Mouse (Mus musculus) small intestine, adult 2 months (tissue): ENCODE results near the gene Slc35f5. TPM values are rescaled to one million over a fixed set of nuclear protein-coding genes. Genes with fewer than 3 reads are reported as not detected.
"Not testable (repeated sequence)": the region's sequence is repeated elsewhere in the genome, so short reads cannot be mapped to it uniquely, and the experiment has no call there.

ENCODE experiments used
- H3K27ac ChIP-seq: fragments of 200-500 bp; 2 replicates; pipeline ENCODE4 v1.5.1; 2012; ENCODE audit warnings: low read depth, low read length, control low read depth, inconsistent platforms; ENCODE audit not compliant: insufficient read depth
- H3K27me3 ChIP-seq: fragments of 200-500 bp; 2 replicates; pipeline ENCODE4 v1.6.1; 2012; ENCODE audit warnings: mild to moderate bottlenecking, moderate library complexity, low read length, inconsistent platforms; ENCODE audit not compliant: control insufficient read depth, insufficient read depth
- H3K36me3 ChIP-seq: fragments of 200-500 bp; 2 replicates; pipeline ENCODE4 v1.6.1; 2012; ENCODE audit warnings: mild to moderate bottlenecking, low read length, control low read depth, inconsistent platforms; ENCODE audit not compliant: control insufficient read depth, insufficient read depth
- H3K4me1 ChIP-seq: fragments of 200-500 bp; 2 replicates; pipeline ENCODE4 v1.6.1; 2012; ENCODE audit warnings: low read length, inconsistent platforms, mixed read lengths; ENCODE audit not compliant: control insufficient read depth, insufficient read depth, insufficient read length
- H3K4me3 ChIP-seq: fragments of 200-500 bp; 2 replicates; pipeline ENCODE4 v1.5.1; 2012; ENCODE audit warnings: low read depth, mild to moderate bottlenecking, control low read depth, inconsistent platforms, low read length, moderate library complexity
- CTCF ChIP-seq: fragments of 200-500 bp; IDR thresholded peaks from 2 replicates; pipeline ENCODE4 v1.5.1; 2012; ENCODE audit warnings: low read depth, mild to moderate bottlenecking, control low read depth, inconsistent platforms, low read length, moderate library complexity, mixed read lengths; ENCODE audit not compliant: insufficient replicate concordance, insufficient read length; ENCODE audit errors: extremely low read depth
- POLR2A ChIP-seq: fragments of 200-500 bp; IDR thresholded peaks from 2 replicates; pipeline ENCODE4 v1.6.1; 2012; ENCODE audit warnings: low read depth, mild to moderate bottlenecking, control low read depth, inconsistent platforms, low read length, moderate library complexity
- WGBS: fragments of 180-500 bp; shearing (Covaris S2); methylation state at CpG from one replicate; pipeline ENCODE4 v1.1.7; 2018; 5-methylcytosine and 5-hydroxymethylcytosine counted together
- polyA plus RNA-seq: library from polyadenylated mRNA; depleted of rRNA; stranded (reverse); fragments of >200 nt; gene quantifications from 2 replicates; pipeline ENCODE4 v1.2.3, GENCODE M21; 2012

The Slc35f5 gene
- polyA plus RNA-seq, 1 experiment, result 29.4 TPM

DNA sequence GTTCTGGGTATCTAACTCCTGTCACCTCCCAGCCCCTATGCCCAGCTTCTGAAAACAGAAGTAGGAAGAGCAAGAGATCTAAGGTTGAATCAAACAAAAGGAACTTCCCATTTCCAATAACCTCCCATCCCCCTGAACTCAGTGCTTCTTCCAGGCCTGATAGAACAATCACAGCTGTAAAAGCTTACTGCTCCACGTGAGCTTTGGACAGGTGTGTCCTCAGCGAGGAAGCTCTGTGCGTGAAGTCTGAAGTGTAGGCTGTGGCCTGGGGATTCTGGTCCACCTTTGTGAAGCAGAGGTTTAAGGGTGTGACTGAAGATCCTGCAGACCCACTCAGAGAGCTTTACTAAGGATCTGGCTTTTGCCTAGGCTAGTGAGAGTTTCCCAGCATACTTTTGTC lies 33.0 kb upstream of the Slc35f5 start:
- 22% methylated on average over 3 of the region's 3 CpGs for WGBS
- Histone ChIP-seq H3K27ac (peak overlapping the region; percentile 83), H3K27me3 (no peaks in the 10 kb centered on the region), H3K4me1 (peaks cover 9% of the 10 kb centered on the region; the same call in 1 of the 2 replicates), H3K36me3 (no peaks in the 10 kb centered on the region), H3K4me3 (no peak overlapping the region)
- TF ChIP-seq CTCF, result no peak

DNA sequence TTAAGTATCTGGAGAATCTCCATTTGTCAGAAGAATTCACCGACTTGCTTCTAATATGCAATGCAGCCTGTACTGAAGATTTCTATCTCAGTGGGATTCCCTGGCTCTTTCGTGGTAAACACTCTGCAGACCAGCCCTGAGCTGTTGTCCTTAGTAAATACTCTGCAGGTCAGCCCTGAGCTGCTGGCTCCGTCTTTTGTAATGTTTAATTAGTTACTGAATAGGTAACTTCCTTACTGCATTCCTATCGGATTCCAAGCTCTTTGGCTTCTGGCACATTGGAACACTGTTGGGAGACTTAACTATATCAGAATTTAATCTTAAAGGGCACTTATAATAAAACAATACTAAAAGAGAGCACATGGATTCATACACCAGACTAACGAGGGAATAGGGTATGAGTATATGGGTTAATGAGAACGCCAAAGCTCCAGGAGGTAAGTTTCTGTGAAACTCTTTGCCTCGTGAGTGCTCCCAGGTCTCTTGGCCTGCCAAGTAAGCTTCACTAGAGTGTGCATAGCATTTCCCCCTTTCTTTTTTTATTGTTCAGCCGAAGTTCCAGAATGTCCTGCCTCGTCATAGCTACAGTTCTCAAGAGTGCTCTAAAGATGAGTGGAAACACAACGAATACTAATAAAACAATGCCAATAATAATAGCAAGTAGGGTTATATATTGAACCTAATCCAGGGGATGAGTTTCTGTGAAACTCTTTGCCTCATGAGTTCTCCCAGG lies 27.0 kb upstream of the Slc35f5 start:
- H3K27me3 ChIP-seq, H3K4me3 ChIP-seq, H3K36me3 ChIP-seq: not testable (repeated sequence)
- peaks cover 10% of the 10 kb centered on the region; the same call in 1 of the 2 replicates for H3K4me1 ChIP-seq
- peak overlapping the region; percentile 38 for H3K27ac ChIP-seq
- WGBS, result 33% methylated on average over 10 of the region's 10 CpGs

DNA sequence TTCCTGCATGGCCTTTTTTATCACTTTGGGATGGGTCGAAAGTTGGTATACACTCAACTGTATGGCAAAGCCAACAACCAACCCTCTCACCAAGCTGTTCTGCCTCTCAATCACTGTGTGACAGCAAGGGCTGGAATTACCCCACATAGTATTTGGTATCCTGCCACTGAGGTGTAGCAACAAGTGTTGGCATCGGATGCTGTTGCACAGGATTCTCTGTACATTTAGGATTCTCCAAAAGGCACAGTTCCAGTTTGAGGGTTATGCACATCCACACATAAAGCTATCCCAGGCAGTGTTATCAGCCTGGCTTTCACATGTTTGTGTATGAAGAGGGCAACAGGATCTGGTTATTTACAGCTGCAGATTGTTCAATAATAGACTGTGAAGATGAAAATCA lies 23.3 kb upstream of the Slc35f5 start:
- Histone ChIP-seq H3K4me1 (peaks cover 11% of the 10 kb centered on the region; the same call in 1 of the 2 replicates), H3K36me3 (no peaks in the 10 kb centered on the region), H3K4me3 (no peak overlapping the region), H3K27ac (no peak overlapping the region), H3K27me3 (no peaks in the 10 kb centered on the region)
- TF ChIP-seq POLR2A, result no peak
- TF ChIP-seq CTCF, result no peak
- 94% methylated on average over 2 of the region's 2 CpGs for WGBS

DNA sequence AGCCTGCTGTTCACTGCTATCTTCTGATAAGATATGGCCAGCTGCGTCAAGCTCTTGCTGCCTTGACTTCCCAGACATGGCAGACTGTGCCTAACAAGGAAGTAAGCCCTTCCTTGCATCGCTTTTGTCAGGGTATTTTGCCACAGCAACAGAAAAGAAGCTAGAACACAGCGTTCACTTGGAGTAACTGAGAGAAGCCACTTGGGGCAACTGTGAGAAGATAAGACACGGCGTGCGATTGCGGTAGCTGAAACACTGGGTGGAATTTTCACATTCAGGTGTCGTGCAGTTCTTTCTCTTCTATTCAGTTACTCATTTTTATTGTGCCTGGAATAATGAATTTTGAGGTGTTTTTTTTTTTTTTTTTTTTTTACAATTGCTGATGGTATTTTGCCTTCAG lies 22.6 kb upstream of the Slc35f5 start:
- 39% methylated on average over 8 of the region's 8 CpGs for WGBS
- no peaks in the 10 kb centered on the region for H3K36me3 ChIP-seq
- H3K27ac ChIP-seq, result peak overlapping the region; percentile 17; the same call in 1 of the 2 replicates
- H3K27me3 ChIP-seq, result no peaks in the 10 kb centered on the region
- no peak for TF ChIP-seq CTCF
- peaks cover 9% of the 10 kb centered on the region; the same call in 1 of the 2 replicates for H3K4me1 ChIP-seq
- H3K4me3 ChIP-seq, result no peak overlapping the region

DNA sequence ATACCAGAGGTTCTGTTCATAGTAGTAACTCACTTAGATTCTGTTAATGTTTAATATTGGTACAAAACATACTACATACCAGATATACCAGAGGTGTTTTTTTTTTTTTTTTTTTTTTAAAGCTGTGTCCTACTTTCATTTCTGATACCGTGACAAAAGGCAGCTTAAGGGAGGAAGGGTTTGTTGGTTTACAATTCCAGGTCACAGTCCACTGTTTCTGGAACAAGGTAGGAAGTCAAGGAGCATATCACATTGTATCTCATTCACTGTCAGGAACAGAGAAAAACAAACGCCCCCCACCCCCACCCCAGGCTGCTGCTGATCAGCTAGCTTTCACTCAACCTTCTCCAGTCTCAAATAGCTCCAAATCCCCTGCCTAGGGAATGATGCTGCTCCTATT lies 21.1 kb upstream of the Slc35f5 start:
- no peaks in the 10 kb centered on the region for H3K27me3 ChIP-seq
- 20% methylated on average over 2 of the region's 2 CpGs for WGBS
- peak overlapping the region; percentile 54 for H3K27ac ChIP-seq
- no peak overlapping the region for H3K4me3 ChIP-seq
- peaks cover 9% of the 10 kb centered on the region; the same call in 1 of the 2 replicates for H3K4me1 ChIP-seq
- TF ChIP-seq CTCF (no peak), POLR2A (no peak)
- H3K36me3 ChIP-seq, result no peaks in the 10 kb centered on the region; the same call in 1 of the 2 replicates

DNA sequence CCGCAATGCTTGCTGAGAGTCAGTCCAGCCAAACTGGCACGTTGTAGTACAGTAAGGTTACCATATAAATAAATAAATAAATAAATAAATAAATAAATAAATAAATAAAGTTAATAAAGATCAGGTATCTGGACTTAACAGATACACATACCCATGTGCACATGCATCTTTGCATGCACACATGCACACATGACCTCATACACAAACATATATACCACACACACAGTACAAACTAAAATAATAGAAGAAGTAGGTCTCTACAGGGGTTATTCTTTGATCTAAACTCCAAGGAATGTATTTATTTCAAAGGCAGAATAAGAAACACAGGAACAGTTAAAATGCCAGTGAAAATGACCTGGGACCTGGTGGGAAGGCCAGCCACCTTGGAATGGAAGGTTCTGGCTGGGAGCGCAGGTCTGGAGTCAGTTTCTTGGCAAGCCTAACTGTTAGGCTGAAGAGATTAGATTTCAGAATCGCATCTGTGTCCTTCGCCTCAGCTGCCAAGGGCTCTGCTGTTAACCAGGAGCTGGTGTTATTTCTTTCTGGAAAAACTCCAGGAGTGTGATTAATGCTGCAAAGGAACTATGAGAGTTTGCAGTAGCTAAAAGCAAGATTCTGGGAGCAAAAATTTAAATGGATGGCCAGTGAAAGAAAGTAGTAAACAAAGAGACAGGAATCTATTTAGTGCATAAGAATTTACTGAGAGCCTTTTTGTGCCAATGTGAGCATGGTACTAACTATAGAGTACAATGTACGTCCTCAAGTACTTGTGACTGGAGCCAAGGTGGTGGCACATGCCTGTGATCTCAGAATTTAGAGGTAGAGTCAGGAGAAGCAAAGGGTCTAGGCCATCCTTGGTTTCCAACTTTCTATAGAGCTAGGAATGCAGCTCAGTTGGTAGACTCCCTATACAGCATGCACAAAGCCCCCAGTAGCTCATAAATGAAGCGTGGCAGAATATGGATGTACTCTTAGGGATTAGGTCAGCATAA lies 18.1 kb upstream of the Slc35f5 start:
- TF ChIP-seq POLR2A, result no peak
- no peak for TF ChIP-seq CTCF
- Histone ChIP-seq H3K4me1 (peaks cover 6% of the 10 kb centered on the region; the same call in 1 of the 2 replicates), H3K36me3 (no peaks in the 10 kb centered on the region; the same call in 1 of the 2 replicates), H3K27me3 (no peaks in the 10 kb centered on the region), H3K4me3 (no peak overlapping the region), H3K27ac (no peak overlapping the region)
- 49% methylated on average over 7 of the region's 7 CpGs for WGBS

DNA sequence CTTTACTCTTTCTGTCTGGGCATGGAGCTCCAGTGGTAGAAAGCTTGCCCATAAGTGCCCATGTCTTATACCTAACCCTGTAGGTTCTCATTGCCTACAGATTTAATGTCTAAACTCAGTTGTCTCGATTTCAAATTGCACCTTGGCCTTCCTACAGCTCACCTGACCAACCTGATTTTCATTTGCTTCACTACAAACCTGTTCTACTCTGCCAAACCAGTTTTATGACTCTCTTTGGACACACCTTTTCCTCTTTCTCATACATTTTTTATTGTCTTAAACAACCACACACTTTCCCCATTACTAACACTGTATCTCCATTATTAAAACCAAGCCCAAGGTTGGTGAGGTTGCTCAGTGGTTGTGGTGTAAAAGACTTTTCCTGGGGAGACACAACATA lies 10.5 kb upstream of the Slc35f5 start:
- WGBS, result 19% methylated on average over 1 of the region's 1 CpGs
- peaks cover 3% of the 10 kb centered on the region; the same call in 1 of the 2 replicates for H3K4me1 ChIP-seq
- H3K4me3 ChIP-seq, result no peak overlapping the region
- no peaks in the 10 kb centered on the region for H3K27me3 ChIP-seq
- no peak for TF ChIP-seq CTCF
- no peak for TF ChIP-seq POLR2A
- H3K27ac ChIP-seq, result peak overlapping the region; percentile 97
- H3K36me3 ChIP-seq, result no peaks in the 10 kb centered on the region
